Mouse (Mus musculus): ENCODE measurements around the gene Elp1. TPM values are rescaled to one million over a fixed set of nuclear protein-coding genes. Genes with fewer than 3 reads are reported as not detected.
A peak's percentile ranks its signal among the peaks of the same experiment; 100 is the strongest.

Gene Elp1
- total and polyA plus RNA-seq, 2 experiments from 2014 or later: 15.0 to 25.5 TPM

DNA sequence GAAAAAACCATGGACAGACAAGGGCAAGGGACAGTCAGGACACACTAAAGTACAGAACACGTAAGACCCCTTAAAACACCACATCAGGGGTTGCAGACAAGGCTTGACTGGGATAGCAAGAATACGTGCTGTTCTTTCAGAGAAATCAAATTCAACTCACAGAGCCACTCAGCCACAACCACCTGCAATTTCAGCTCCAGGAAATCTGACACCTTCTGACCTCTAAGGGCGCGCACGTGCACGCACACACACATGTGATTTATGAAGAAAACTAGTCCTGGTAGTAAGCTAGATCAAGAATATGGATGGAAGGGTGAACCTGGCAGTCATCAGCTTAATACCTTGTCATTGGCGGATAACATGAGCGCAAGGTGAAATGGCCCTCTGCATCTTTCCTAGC, 13.0 kb upstream of the Elp1 start:
- ATAC-seq (ENCODE audit: insufficient read depth, low read depth): no peak
- no peak for DNase-seq (ENCODE audit: low spot score)
- Histone ChIP-seq H3K36me3 (replicated peaks; ENCODE audit: control insufficient read depth, insufficient read depth, low read length) (peaks cover 25% of the 10 kb centered on the region), H3K4me2 (ENCODE audit: low read depth, low read length) (no peak overlapping the region), H3K4me1 (ENCODE audit: control insufficient read depth, insufficient read depth) (no peaks in the 10 kb centered on the region), H3K27me3 (ENCODE audit: control insufficient read depth, insufficient read depth, low read length) (no peaks in the 10 kb centered on the region), H3K9me3 (replicated peaks; ENCODE audit: control insufficient read depth, low read length) (no peaks in the 10 kb centered on the region), H3K27ac (ENCODE audit: low read depth) (no peak overlapping the region), H3K4me3 (ENCODE audit: low read depth, low read length) (no peak overlapping the region), H3K9ac (replicated peaks; ENCODE audit: low read depth, low read length) (no peak overlapping the region)
- 88% methylated on average over 8 of the region's 8 CpGs for WGBS
- no peak for TF ChIP-seq EP300 (IDR thresholded peaks at IDR 0.05; ENCODE audit: low read depth)
- no peak for TF ChIP-seq CTCF (IDR thresholded peaks at IDR 0.05; ENCODE audit: low read depth)

DNA sequence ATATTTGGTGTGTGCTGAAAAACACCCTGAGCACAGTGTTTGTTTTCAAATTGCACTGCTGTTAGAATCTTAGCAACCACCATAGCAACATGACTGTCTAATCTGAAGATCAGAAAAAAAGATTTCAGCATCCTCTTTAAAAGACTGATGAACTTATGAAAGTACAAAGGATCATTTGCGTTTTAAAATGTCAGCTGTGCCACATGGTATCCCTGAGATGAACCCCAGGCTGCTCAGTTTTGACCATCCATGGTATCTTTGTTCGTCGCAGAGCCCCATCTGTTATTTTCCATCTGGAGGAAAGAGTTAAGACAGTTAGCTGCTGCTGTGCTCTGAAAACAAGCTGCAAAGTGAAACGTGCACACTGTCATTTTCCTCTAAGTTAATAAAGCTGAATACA, 10.0 kb upstream of the Elp1 start:
- ATAC-seq (ENCODE audit: insufficient read depth, low read depth) (no peak), DNase-seq (ENCODE audit: low spot score) (no peak)
- Histone ChIP-seq H3K27me3 (ENCODE audit: control insufficient read depth, insufficient read depth, low read length) (no peaks in the 10 kb centered on the region), H3K9ac (replicated peaks; ENCODE audit: low read depth, low read length) (no peak overlapping the region), H3K4me2 (ENCODE audit: low read depth, low read length) (no peak overlapping the region), H3K36me3 (replicated peaks; ENCODE audit: control insufficient read depth, insufficient read depth, low read length) (peaks cover 30% of the 10 kb centered on the region), H3K27ac (ENCODE audit: low read depth) (no peak overlapping the region), H3K4me3 (ENCODE audit: low read depth, low read length) (no peak overlapping the region), H3K4me1 (ENCODE audit: control insufficient read depth, insufficient read depth) (no peaks in the 10 kb centered on the region), H3K9me3 (replicated peaks; ENCODE audit: control insufficient read depth, low read length) (no peaks in the 10 kb centered on the region)
- WGBS: 67% methylated on average over 4 of the region's 4 CpGs
- no peak for TF ChIP-seq EP300 (IDR thresholded peaks at IDR 0.05; ENCODE audit: low read depth)
- TF ChIP-seq CTCF (IDR thresholded peaks at IDR 0.05; ENCODE audit: low read depth): no peak

DNA sequence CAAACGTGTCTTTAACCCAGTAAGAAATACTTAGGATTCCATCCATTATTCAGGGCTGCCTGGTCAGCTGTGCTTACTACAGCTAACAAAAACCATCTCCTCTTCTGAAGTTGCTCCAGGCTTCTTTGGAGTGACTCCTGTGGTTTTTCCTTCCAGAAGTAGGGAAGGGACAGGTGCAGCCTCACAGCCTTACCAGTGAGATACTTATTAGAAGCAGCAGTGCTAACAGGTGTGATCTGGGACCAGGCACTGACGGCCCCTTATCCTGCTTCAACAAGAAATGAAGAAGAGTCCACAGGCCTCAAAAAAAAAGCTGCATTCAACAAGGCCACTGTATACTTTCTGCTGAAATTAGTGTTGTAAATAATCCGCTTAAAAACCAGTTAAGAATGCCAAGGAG, 9.5 kb upstream of the Elp1 start:
- Histone ChIP-seq H3K4me1 (ENCODE audit: control insufficient read depth, insufficient read depth) (no peaks in the 10 kb centered on the region), H3K27me3 (ENCODE audit: control insufficient read depth, insufficient read depth, low read length) (no peaks in the 10 kb centered on the region), H3K9ac (replicated peaks; ENCODE audit: low read depth, low read length) (no peak overlapping the region), H3K9me3 (replicated peaks; ENCODE audit: control insufficient read depth, low read length) (no peaks in the 10 kb centered on the region), H3K27ac (ENCODE audit: low read depth) (no peak overlapping the region), H3K36me3 (replicated peaks; ENCODE audit: control insufficient read depth, insufficient read depth, low read length) (peaks cover 30% of the 10 kb centered on the region), H3K4me2 (ENCODE audit: low read depth, low read length) (no peak overlapping the region), H3K4me3 (ENCODE audit: low read depth, low read length) (no peak overlapping the region)
- ATAC-seq (ENCODE audit: insufficient read depth, low read depth) (no peak), DNase-seq (ENCODE audit: low spot score) (no peak)
- 65% methylated on average over 3 of the region's 3 CpGs for WGBS
- TF ChIP-seq EP300 (IDR thresholded peaks at IDR 0.05; ENCODE audit: low read depth): no peak
- TF ChIP-seq CTCF (IDR thresholded peaks at IDR 0.05; ENCODE audit: low read depth): no peak

DNA sequence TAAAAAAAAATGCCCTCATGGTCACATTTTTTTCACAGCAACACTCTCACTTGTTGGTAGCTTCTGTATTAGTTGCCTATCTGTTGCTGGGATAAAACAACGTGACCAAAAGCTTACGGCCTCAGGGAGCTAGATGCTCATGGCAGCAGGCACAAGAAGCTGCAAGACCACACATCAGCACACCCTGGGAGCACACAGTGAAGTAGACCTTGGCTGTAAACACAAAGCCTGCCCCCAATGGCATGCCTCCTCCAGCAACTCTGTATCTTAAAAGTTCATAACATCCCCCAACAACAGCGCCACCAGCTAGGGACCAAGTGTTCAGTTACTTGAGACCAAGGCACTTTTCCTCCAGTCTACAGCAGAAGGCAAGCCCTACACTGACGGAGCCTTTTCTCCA, 6.9 kb upstream of the Elp1 start:
- TF ChIP-seq CTCF (IDR thresholded peaks at IDR 0.05; ENCODE audit: low read depth): no peak
- TF ChIP-seq EP300 (IDR thresholded peaks at IDR 0.05; ENCODE audit: low read depth): no peak
- Histone ChIP-seq H3K36me3 (replicated peaks; ENCODE audit: control insufficient read depth, insufficient read depth, low read length) (peaks cover 37% of the 10 kb centered on the region), H3K27me3 (ENCODE audit: control insufficient read depth, insufficient read depth, low read length) (no peaks in the 10 kb centered on the region), H3K4me2 (ENCODE audit: low read depth, low read length) (no peak overlapping the region), H3K27ac (ENCODE audit: low read depth) (no peak overlapping the region), H3K4me3 (ENCODE audit: low read depth, low read length) (no peak overlapping the region), H3K9ac (replicated peaks; ENCODE audit: low read depth, low read length) (no peak overlapping the region), H3K9me3 (replicated peaks; ENCODE audit: control insufficient read depth, low read length) (no peaks in the 10 kb centered on the region), H3K4me1 (ENCODE audit: control insufficient read depth, insufficient read depth) (no peaks in the 10 kb centered on the region)
- WGBS: 85% methylated on average over 4 of the region's 4 CpGs
- ATAC-seq (ENCODE audit: insufficient read depth, low read depth) (no peak), DNase-seq (ENCODE audit: low spot score) (no peak)

DNA sequence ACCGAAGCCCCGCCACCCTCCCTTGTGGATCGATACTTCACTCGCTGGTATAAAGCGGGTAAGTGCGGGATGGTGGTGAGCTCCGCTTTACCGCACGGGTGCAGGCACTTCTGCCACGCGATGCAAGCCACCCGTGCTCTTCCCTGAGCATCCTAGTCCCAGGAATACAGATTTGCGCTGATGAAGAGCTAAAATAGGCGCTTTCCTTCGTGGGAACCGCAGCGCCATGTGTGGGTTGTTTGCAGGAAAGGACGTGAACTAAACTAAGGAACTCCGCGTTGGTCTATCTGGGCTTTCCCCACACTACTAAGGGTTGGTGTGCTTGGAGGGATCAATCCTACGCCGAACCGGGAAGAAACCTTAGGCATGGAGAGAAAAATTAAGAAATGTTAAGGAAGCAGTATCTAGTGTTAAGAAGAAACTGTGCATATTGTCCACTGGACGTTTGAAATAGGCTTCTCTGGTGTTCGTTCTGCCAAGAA, 579 bp upstream of the Elp1 start:
- Histone ChIP-seq H3K9me3 (replicated peaks; ENCODE audit: control insufficient read depth, low read length) (no peaks in the 10 kb centered on the region), H3K36me3 (replicated peaks; ENCODE audit: control insufficient read depth, insufficient read depth, low read length) (peaks cover 42% of the 10 kb centered on the region), H3K4me2 (ENCODE audit: low read depth, low read length) (peak overlapping the region; percentile 91), H3K9ac (replicated peaks; ENCODE audit: low read depth, low read length) (peak overlapping the region; percentile 78), H3K4me1 (ENCODE audit: control insufficient read depth, insufficient read depth) (peaks cover 18% of the 10 kb centered on the region), H3K4me3 (ENCODE audit: low read depth, low read length) (peak overlapping the region; percentile 86), H3K27me3 (ENCODE audit: control insufficient read depth, insufficient read depth, low read length) (no peaks in the 10 kb centered on the region), H3K27ac (ENCODE audit: low read depth) (0 out of 2 replicates have a peak overlapping the region, but pooled peaks have one; percentile 62)
- WGBS: 2% methylated on average over 25 of the region's 25 CpGs
- DNase-seq (ENCODE audit: low spot score) (no peak), ATAC-seq (ENCODE audit: insufficient read depth, low read depth) (peak; percentile 5; the same call in 1 of the 2 replicates)
- TF ChIP-seq EP300 (IDR thresholded peaks at IDR 0.05; ENCODE audit: low read depth): no peak
- no peak for TF ChIP-seq CTCF (IDR thresholded peaks at IDR 0.05; ENCODE audit: low read depth)

DNA sequence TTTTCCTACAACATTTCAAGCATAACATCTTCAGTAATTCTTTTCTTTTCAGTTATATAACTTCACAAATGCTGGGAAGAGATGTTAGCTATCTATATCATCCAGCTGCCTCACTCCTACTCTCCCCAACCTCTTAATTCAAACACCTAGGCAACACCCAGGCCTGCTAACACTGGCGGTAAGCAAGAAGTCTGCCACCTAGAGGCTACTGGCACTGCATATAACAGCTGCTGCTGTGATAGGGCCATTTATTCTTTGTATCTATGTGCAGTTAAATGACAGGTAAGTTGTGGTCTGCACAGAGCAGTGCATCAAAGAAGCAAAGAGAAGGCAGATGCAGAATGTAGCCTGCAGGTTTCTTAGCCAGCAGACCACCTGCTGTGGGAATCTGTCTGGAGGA, 10.8 kb downstream of the Elp1 start:
- Histone ChIP-seq H3K36me3 (replicated peaks; ENCODE audit: control insufficient read depth, insufficient read depth, low read length) (peaks cover 92% of the 10 kb centered on the region), H3K4me2 (ENCODE audit: low read depth, low read length) (no peak overlapping the region), H3K27me3 (ENCODE audit: control insufficient read depth, insufficient read depth, low read length) (no peaks in the 10 kb centered on the region), H3K4me3 (ENCODE audit: low read depth, low read length) (no peak overlapping the region), H3K4me1 (ENCODE audit: control insufficient read depth, insufficient read depth) (no peaks in the 10 kb centered on the region), H3K9me3 (replicated peaks; ENCODE audit: control insufficient read depth, low read length) (no peaks in the 10 kb centered on the region), H3K9ac (replicated peaks; ENCODE audit: low read depth, low read length) (no peak overlapping the region), H3K27ac (ENCODE audit: low read depth) (no peak overlapping the region)
- WGBS: 39% methylated on average over 1 of the region's 1 CpGs
- ATAC-seq (ENCODE audit: insufficient read depth, low read depth) (no peak), DNase-seq (ENCODE audit: low spot score) (no peak)
- peak; percentile 47 for TF ChIP-seq CTCF (IDR thresholded peaks at IDR 0.05; ENCODE audit: low read depth)
- no peak for TF ChIP-seq EP300 (IDR thresholded peaks at IDR 0.05; ENCODE audit: low read depth)

Data from heart, postnatal 0 days (tissue).